Mouse (Mus musculus) T-helper 17 cell (primary cell): ENCODE results near the gene Catsperz.

Experiments
- in situ Hi-C, 2 experiments: fragments of 300-600 bp; cut with MboI, MseI; formaldehyde crosslinking; loops; 1 replicate in 1 of 2; 2 replicates in 1 of 2; pipeline ENCODE4 v1.15.1; 2025; ENCODE audit warnings: high pct_unique_total_duplicates in 2 of 2

The Catsperz gene

DNA sequence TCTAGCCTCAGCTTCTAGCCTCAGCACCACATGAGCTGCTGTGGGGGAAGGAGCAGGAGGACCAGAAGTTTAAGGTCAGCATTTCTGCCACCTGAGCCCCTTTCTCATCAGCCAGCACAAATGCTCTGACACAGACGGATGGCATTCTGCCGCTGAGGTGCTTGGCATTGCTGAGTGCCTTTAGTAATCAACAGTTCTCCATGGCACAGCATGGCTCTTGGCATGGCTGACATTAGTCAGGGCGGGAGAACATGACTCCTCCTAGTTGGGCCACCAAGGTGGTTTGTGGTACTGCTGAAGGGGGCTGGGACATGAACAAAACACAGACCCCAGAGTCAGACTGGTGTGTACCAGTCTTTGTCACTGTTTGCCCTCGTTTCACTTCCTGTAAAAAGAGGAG is 23.0 kb upstream of the Catsperz start:
- in situ Hi-C loops: loop anchor here in 1 of 2 experiments (5.0 kb wide), 1 partner anchor 261 kb away; no protein-coding TSS in a partner anchor

DNA sequence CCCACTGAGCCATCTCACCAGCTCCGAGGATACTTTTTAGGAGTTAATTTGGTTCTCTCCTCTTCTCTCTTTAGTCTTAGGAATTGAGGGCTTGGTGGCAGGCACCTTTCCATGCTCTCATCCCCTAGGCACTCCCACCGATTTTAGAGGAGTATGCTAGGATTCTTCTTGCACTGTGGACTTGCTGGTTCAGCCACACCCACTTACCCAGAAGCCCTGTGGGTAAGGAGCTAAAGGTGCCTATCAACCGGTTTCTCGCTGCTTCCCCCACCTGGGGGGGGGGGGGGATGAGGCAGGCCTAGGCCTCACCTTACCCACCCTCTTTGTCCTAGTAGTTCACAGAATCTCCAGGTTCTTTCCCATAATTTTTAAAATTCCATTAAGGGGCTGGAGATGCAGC is 22.6 kb upstream of the Catsperz start:
- in situ Hi-C loops: loop anchor here in 1 of 2 experiments (5.0 kb wide), 1 partner anchor 260 kb away; no protein-coding TSS in a partner anchor

GRCm38 (mm10) chr19:6943709-6944108 is 18.5 kb upstream of the Catsperz start:
- in situ Hi-C loops: no loop called here

- in situ Hi-C loops: no loop called here
Observed at GRCm38 (mm10) chr19:6942764-6943163, 17.6 kb upstream of the Catsperz start.

DNA sequence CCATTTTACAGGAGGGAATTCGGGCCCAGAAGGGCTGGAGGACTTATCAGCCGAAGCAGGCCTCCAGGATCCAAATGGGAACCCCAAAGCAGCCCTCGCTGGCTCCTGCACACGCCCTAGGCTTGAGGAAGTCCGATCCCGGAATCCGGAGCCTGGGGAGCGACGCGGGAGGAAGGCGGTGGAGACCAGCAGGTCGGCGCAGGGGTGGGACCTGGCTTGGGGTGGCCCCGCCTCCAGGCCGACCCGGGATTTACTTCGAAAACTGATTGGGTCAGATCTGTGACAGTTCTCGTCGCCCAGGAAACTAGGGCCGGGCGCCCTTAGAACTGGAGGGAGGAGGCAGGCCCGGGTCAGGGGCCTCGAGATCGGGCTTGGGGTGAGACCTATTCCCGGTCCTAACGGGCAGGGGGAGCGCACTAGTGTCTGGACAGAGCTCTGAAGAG is 17.1 kb upstream of the Catsperz start, which contains the start of gene Gpr137:
Gpr137 (minus strand) TSS at position 232 of the 443 bp plus-strand sequence.
- in situ Hi-C loops: no loop called here

DNA sequence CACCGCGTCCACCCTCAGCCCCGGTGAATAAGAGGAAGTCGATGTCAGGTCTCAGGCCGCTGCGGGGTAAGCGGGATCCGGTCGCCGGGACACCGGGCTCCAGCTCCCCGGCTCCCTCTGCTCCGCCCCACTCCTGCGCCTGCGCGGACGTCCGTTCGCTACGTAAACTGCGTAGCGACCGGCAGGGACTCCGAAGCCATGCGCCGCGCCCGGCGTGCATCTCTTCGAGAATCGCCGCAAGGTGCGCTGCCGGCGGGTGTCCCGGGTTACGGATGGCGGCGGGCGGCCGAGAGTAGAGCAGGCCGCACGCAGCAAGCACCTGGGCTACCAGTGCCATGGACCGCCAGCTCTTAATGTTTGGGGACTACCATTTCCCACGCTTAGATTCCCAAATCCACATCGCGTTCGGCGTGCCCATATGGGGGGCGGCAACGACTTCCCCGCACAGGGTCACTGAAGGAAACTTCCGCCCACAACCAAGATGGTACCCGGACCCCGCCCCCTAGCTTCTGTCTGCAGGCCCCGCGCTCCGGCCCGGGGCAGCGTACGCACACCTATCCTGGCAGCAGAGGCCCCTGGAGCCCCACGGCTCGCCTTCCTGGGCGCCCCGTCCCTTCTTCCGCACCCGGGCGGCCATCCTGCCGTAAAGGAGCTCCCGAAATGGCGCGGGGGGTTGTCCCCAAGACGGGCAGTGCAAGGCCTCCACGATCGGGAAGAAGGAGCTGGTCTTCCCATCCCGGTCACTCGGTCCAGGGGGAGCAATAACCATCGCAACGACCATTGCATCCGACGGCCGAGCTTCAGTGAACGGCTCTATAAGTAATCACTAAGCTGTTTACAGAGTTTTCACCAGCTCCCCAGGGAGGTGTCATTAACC is 16.4 kb upstream of the Catsperz start, which contains the start of gene Bad:
Bad (plus strand) TSS at position 490 of the 877 bp plus-strand sequence.
- in situ Hi-C loops: no loop called here

- in situ Hi-C loops: no loop called here
Observed at GRCm38 (mm10) chr19:6940396-6941351, 15.5 kb upstream of the Catsperz start.

GRCm38 (mm10) chr19:6939106-6940002 is 14.2 kb upstream of the Catsperz start:
- in situ Hi-C loops: loop anchor here in 1 of 2 experiments (10.0 kb wide), 1 partner anchor 255 kb away; no protein-coding TSS in a partner anchor

GRCm38 (mm10) chr19:6937541-6938465 is 12.6 kb upstream of the Catsperz start:
- in situ Hi-C loops: loop anchor here in 1 of 2 experiments (10.0 kb wide), 1 partner anchor 253 kb away; no protein-coding TSS in a partner anchor

DNA sequence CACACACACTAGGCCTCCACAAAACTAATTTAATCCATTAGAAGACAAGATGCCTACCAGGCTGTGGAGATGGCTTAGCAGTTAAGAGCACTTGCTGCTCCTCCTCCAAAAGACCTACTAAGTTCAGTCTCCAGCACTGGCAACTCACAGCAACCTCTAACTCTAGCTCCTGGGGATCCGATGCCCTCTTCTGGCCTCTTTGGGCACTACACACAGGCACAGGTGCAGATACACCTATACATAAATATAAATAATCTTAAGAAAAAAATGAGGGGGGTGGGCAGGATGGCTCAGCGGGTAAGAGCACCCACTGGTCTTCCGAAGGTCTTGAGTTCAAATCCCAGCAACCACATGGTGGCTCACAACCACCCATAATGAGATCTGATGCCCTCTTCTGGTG is 11.1 kb upstream of the Catsperz start:
- in situ Hi-C loops: loop anchor here in 1 of 2 experiments (10.0 kb wide), 1 partner anchor 251 kb away; no protein-coding TSS in a partner anchor

GRCm38 (mm10) chr19:6934195-6934977 is 9.2 kb upstream of the Catsperz start, which contains the start of gene Kcnk4:
Gene Kcnk4 (minus strand): TSS chr19:6934515.
- in situ Hi-C loops: loop anchor here in 1 of 2 experiments (10.0 kb wide), 1 partner anchor 250 kb away; no protein-coding TSS in a partner anchor

DNA sequence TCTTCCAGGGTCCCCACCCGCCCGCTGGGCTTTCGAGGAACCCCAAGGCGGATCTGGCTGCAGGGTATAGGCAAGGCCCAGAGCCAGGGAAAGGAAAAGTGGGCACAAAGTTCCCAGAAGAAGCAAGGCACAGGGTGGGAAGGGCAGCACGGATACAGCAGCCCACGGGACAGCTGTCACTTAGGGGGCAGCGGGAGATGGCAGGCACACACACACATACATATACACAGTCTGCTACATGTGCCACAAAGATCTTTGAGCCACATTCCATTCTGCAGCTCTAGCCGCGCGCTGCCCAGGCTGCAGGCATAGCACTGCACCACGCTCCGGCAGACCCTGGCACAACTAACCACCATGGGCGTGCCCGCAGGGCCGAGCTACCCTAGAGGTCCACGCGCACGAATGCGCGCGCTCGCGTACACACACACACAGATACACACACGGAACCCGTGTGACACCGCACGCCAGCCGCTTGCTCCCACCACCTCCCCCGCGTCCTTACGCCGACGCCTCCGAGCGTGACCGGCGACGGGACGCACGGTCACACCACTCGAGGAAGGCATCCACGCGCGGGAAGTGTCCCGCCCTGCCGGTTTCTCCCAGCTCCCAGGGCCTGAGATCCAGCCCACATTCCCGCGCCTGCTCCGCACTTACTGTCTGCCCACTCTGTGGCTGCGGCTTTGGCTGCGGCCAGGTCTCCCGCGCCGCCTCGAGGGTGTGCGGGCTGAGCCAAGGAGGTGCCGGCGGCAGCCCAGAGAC is 8.4 kb upstream of the Catsperz start:
- in situ Hi-C loops: loop anchor here in 1 of 2 experiments (10.0 kb wide), 1 partner anchor 249 kb away; no protein-coding TSS in a partner anchor

GRCm38 (mm10) chr19:6933102-6933435 is 7.9 kb upstream of the Catsperz start:
- in situ Hi-C loops: loop anchor here in 1 of 2 experiments (10.0 kb wide), 1 partner anchor 248 kb away; no protein-coding TSS in a partner anchor

GRCm38 (mm10) chr19:6932018-6932417 is 6.8 kb upstream of the Catsperz start:
- in situ Hi-C loops: loop anchor here in 1 of 2 experiments (10.0 kb wide), 1 partner anchor 247 kb away; no protein-coding TSS in a partner anchor

- in situ Hi-C loops: loop anchor here in 1 of 2 experiments (10.0 kb wide), 1 partner anchor 246 kb away; no protein-coding TSS in a partner anchor
Observed at GRCm38 (mm10) chr19:6931002-6931401, 5.8 kb upstream of the Catsperz start.

DNA sequence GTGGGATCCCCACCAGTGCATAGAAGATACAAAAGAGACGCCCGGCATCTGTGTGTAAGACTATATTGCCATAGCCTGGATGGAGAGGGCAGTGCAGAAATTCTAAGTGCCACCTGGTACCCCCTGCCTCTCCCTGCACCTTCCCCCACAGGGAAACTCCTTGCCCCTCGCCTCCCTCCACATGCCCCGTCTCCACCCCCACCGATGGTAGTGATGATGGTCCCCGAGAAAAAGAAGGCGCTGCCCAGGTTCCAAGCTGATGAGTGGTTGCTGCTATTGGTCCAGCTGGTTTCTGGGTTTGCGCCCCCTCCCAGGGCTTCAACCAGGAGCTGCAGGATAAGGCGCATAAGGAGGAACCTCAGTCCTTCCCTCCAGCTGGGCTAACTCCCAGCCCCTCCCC is 2.9 kb upstream of the Catsperz start:
- in situ Hi-C loops: no loop called here

DNA sequence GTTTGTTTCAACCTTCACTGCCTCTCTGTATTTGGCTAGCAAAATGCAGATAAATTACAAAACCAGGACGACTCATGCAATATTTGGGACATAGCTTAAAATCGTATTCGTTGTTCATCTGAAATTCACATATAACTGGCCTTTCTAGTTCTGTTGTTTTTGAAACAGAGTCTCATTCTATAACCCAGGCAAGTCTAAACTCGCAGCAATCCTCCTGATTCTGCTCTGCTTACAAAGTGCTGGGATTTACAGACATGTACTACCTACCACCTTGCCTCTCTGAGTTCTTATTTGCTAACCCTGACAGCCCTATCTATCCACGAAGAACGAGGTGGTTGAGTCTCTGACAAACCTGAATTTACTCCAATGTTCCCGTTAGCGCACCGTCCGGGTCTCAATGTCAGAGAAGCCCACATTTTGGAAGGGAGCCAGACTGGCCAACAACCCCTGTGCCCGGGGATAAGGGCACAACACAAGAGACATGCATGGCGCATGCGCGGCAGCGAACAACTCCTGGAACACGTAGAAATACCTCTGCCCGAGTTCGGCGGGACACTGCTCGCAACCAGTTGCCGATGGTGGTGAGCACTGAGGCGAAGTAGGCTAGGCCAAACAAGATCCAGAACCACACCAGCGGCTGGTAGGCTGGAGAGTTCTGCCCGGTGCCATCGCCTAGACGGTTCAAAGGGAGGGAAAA is 1.5 kb upstream of the Catsperz start:
- in situ Hi-C loops: no loop called here
